Mouse (Mus musculus) heart, postnatal 0 days (tissue): ENCODE data around the gene Trap1. TPM values are rescaled to one million over a fixed set of nuclear protein-coding genes. Genes with fewer than 3 reads are reported as not detected.
A peak's percentile ranks its signal among the peaks of the same experiment; 100 is the strongest.

Source experiments
- ATAC-seq: fragments of 200-750 bp; cut with Nextera tagmentation; 2 replicates; pipeline ENCODE4 v1.8.0; 2017; ENCODE audit warnings: low read depth, moderate number of reproducible peaks, moderate library complexity; ENCODE audit not compliant: insufficient read depth
- DNase-seq: peaks from one replicate; pipeline ENCODE4 v3.0.0-alpha.2; 2016; ENCODE audit warnings: low spot score
- H3K27ac ChIP-seq: fragments of 300-500 bp; sonication (generic); 2 replicates; pipeline ENCODE4 v1.5.1; 2014; ENCODE audit warnings: low read depth, mild to moderate bottlenecking
- H3K27me3 ChIP-seq: fragments of 300-500 bp; sonication (generic); 2 replicates; pipeline ENCODE4 v1.6.1; 2014; ENCODE audit warnings: low read length, mixed read lengths; ENCODE audit not compliant: control insufficient read depth, insufficient read depth
- H3K36me3 ChIP-seq: fragments of 300-500 bp; sonication (generic); replicated peaks from 2 replicates; pipeline ENCODE4 v1.6.1; 2014; ENCODE audit warnings: low read length, mixed read lengths; ENCODE audit not compliant: control insufficient read depth, insufficient read depth
- H3K4me1 ChIP-seq: fragments of 300-500 bp; sonication (generic); 2 replicates; pipeline ENCODE4 v1.6.1; 2014; ENCODE audit warnings: antibody characterized with exemption; ENCODE audit not compliant: control insufficient read depth, insufficient read depth
- H3K4me2 ChIP-seq: fragments of 300-500 bp; sonication (generic); 2 replicates; pipeline ENCODE4 v1.6.1; 2014; ENCODE audit warnings: low read depth, mild to moderate bottlenecking, low read length, moderate library complexity
- H3K4me3 ChIP-seq: fragments of 300-500 bp; sonication (generic); 2 replicates; pipeline ENCODE4 v1.5.1; 2014; ENCODE audit warnings: low read depth, low read length
- H3K9ac ChIP-seq: fragments of 300-500 bp; sonication (generic); replicated peaks from 2 replicates; pipeline ENCODE4 v1.6.1; 2014; ENCODE audit warnings: low read depth, low read length, mixed read lengths
- H3K9me3 ChIP-seq: fragments of 300-500 bp; sonication (generic); replicated peaks from 2 replicates; pipeline ENCODE4 v1.6.1; 2016; ENCODE audit warnings: low read length; ENCODE audit not compliant: control insufficient read depth
- CTCF ChIP-seq: IDR thresholded peaks from 2 replicates; pipeline ENCODE4 v1.5.1; 2016; ENCODE audit warnings: antibody characterized with exemption, control low read depth, low read depth
- EP300 ChIP-seq: IDR thresholded peaks from 2 replicates; pipeline ENCODE4 v1.6.1; 2016; ENCODE audit warnings: antibody characterized with exemption, low read depth
- WGBS: fragments of 180-500 bp; shearing (Covaris S2); extraction: QIAGEN DNeasy Blood & Tissue Kit; methylation state at CpG from one replicate; pipeline ENCODE4 v1.1.7; 2014; 5-methylcytosine and 5-hydroxymethylcytosine counted together
- polyA plus RNA-seq: library from polyadenylated mRNA; unstranded; fragments of >200 nt; fragmentation: Nextera tagmentation; extraction: Ambion mirVana; gene quantifications from 2 replicates; pipeline ENCODE4 v1.2.1, GENCODE M21; 2015
- total RNA-seq: library from RNA; depleted of rRNA; stranded (reverse); fragments of >200 nt; gene quantifications from 2 replicates; pipeline ENCODE4 v1.2.3, GENCODE M21; 2014; ENCODE audit warnings: low replicate concordance

Trap1 gene
- total and polyA plus RNA-seq, 2 experiments from 2014 or later, result 117 to 135 TPM

DNA sequence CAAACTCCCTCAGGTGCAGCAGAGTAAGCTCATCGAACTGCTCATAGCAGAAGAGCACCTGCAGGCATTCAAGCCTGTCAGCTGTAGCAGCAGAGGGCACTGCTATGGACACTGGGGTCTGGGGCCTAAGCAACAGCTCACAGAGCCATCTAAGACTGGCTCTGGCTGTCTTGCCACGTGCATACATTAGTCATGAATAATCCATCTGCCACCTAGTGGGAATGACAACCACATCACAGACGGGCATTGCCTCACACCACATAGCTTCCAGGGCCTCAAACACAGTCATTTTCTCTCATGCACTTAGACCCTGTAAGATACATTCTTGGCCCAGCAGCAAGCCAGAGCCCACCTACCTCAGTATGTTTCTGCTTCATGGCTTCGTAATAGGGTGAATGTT is 32.1 kb downstream of the Trap1 start:
- TF ChIP-seq EP300, result no peak
- 0 out of 2 replicates have a peak, but pooled peaks have one; percentile 10 for TF ChIP-seq CTCF
- WGBS, result 70% methylated on average over 4 of the region's 4 CpGs
- Histone ChIP-seq H3K4me1 (no peaks in the 10 kb centered on the region), H3K27ac (no peak overlapping the region), H3K27me3 (no peaks in the 10 kb centered on the region), H3K4me2 (no peak overlapping the region), H3K36me3 (peaks cover 88% of the 10 kb centered on the region), H3K9ac (no peak overlapping the region), H3K4me3 (no peak overlapping the region), H3K9me3 (no peaks in the 10 kb centered on the region)
- DNase-seq, result no peak
- ATAC-seq, result no peak

DNA sequence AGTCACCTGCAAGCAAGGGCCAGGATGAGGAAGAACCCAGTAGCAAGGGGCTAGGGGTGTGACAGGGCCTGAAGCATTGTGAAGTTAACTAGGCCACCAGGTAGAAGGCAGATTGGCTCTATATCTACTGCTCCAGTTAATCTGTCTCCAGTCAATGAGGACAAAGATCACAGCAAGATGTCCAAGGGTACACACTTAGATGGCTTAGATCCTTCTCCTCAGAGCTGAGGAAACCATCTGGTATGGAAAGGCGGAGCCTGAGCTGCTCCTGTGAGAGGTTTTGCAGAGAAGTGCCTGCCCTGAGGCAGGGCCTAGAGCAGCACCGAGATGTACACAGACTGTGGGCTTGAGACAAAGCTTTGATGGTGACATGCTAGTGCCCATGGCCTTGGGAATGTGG is 33.5 kb downstream of the Trap1 start:
- no peak overlapping the region for H3K27ac ChIP-seq
- H3K36me3 ChIP-seq, result peaks cover 88% of the 10 kb centered on the region
- no peak overlapping the region for H3K4me3 ChIP-seq
- ATAC-seq (no peak), DNase-seq (no peak)
- no peaks in the 10 kb centered on the region for H3K4me1 ChIP-seq
- H3K9ac ChIP-seq, result no peak overlapping the region
- TF ChIP-seq CTCF (no peak), EP300 (no peak)
- no peaks in the 10 kb centered on the region for H3K9me3 ChIP-seq
- H3K4me2 ChIP-seq, result no peak overlapping the region
- 94% methylated on average over 2 of the region's 2 CpGs for WGBS
- H3K27me3 ChIP-seq, result no peaks in the 10 kb centered on the region

DNA sequence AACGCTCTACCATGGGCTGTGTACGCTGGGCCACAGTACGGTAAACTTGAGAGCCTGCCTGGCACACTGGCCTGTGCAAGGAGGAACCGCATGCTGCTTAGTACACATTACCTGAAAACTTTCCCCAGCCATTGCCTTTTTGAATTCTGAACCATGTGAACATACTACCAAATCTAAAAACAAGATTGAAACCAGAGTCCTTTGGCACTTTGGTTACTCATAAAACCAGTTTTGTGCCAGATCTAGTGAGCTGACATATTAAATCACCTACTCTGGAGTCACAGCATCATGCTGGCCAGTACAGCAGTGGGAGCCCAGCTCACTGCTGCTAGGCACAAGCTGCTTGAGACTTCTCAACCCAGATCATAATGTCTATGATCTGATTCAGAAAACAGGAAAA is 36.0 kb downstream of the Trap1 start:
- H3K4me1 ChIP-seq, result no peaks in the 10 kb centered on the region
- DNase-seq (no peak), ATAC-seq (no peak)
- H3K9ac ChIP-seq, result no peak overlapping the region
- no peak overlapping the region for H3K4me2 ChIP-seq
- no peak overlapping the region for H3K4me3 ChIP-seq
- no peak overlapping the region for H3K27ac ChIP-seq
- TF ChIP-seq EP300, result no peak
- TF ChIP-seq CTCF, result no peak
- H3K27me3 ChIP-seq, result no peaks in the 10 kb centered on the region
- peaks cover 87% of the 10 kb centered on the region for H3K36me3 ChIP-seq
- WGBS, result 94% methylated on average over 4 of the region's 4 CpGs
- H3K9me3 ChIP-seq, result no peaks in the 10 kb centered on the region

DNA sequence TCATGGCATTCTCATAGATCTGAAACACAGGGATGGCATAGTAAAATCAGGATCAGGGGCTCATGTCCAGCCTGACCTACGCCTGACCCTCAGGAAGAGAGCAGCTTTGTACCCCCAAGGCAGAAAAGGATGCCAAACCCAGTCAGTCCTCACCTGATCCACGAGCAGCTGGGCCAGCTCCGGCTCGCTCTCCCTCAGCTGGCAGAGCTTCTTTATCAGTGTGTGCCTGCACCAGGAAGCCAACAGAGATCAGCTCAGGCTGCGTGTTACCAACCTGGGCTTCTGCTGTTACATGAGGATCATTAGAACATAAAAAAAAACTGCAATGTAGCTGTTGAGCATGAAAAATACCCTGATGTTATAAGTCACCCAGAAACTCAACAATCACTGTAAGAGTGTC is 37.4 kb downstream of the Trap1 start:
- ATAC-seq, result no peak
- Histone ChIP-seq H3K4me2 (no peak overlapping the region), H3K9ac (no peak overlapping the region)

DNA sequence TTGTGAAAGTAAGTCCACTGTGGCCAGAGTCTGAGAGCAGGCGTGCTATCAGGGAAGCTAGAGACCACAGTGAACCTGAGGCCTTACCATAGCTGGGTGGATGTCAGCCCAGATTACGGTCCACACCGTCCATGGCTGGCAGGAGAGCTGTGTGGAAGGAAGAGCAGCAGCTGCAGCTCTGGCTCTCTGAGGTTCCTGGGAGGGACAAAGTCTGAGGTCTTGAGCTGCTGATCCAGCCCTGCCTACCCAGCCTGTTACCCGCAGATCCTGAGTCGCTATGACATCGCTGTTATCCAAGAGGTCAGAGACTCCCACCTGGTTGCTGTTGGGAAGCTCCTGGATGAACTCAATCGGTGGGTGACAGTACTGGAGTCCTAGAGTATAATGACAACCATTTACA is 39.9 kb downstream of the Trap1 start:
- TF ChIP-seq EP300, result no peak
- TF ChIP-seq CTCF, result no peak
- WGBS, result 90% methylated on average over 7 of the region's 7 CpGs
- peaks cover 53% of the 10 kb centered on the region for H3K36me3 ChIP-seq

More for the DNA sequence above, 37.4 kb downstream of the Trap1 start:
- TF ChIP-seq CTCF (no peak), EP300 (no peak)
- Histone ChIP-seq H3K4me1 (no peaks in the 10 kb centered on the region), H3K4me3 (no peak overlapping the region), H3K36me3 (peaks cover 76% of the 10 kb centered on the region), H3K27me3 (no peaks in the 10 kb centered on the region), H3K9me3 (no peaks in the 10 kb centered on the region), H3K27ac (no peak overlapping the region)
- DNase-seq, result no peak
- 85% methylated on average over 5 of the region's 5 CpGs for WGBS

DNA sequence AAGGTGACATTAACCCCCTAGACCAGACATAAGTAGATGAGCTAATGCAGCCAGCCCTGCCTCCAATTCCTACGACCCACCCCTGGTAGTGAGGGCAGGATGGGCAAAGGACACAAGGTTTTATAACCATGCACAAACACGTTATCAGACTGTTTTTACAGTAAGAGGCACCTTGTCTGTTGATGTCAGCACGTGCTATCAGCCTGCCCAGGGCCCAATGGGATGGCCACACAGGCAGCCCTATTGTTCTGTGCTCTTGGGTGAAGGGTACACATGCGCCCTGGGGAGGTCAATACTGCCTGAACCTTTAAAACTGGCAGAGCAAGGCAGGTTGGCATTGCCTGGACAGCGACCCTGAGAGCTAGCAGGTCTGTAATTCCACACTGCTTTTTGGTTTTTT is 40.8 kb downstream of the Trap1 start, which contains the start of gene Dnase1:
Gene Dnase1, plus strand, starts transcription at position 136 of the 400 bp plus-strand sequence.
- Histone ChIP-seq H3K36me3 (peaks cover 44% of the 10 kb centered on the region), H3K4me2 (no peak within 1 kb of the TSS), H3K9me3 (no peaks in the 10 kb centered on the region), H3K27ac (no peak within 1 kb of the TSS), H3K27me3 (no peaks in the 10 kb centered on the region), H3K4me3 (no peak within 1 kb of the TSS), H3K9ac (no peak within 1 kb of the TSS), H3K4me1 (no peaks in the 10 kb centered on the region)
- 77% methylated on average over 5 of the region's 5 CpGs for WGBS
- TF ChIP-seq CTCF (no peak), EP300 (no peak)
- DNase-seq (no peak), ATAC-seq (no peak)

More for the DNA sequence above, 39.9 kb downstream of the Trap1 start:
- DNase-seq (no peak), ATAC-seq (no peak)
- Histone ChIP-seq H3K9me3 (no peaks in the 10 kb centered on the region), H3K4me1 (no peaks in the 10 kb centered on the region), H3K4me3 (no peak overlapping the region), H3K4me2 (no peak overlapping the region), H3K9ac (no peak overlapping the region), H3K27me3 (no peaks in the 10 kb centered on the region), H3K27ac (no peak overlapping the region)
